Mouse (Mus musculus): ENCODE results near the gene Adamts18.

DNA sequence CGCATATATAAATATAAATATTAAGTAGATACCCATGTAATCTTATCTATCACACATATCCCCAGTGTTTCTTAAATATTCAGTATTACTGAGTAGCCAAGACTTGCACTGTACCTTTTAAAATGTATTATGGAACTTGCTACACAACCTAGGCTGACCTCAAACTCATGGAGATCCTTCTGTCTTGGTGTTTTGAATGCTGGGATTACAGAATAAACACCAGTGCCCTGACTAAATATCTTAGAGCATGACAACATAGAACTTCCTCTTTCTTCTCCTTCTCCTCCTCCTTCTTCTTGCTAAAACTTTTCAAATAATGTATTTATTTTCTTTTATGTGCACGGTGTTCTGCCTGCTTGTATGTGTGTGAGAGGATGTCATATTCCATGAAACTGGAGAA lies 95.4 kb downstream of the Adamts18 start:
- TF ChIP-seq GATA1 (IDR thresholded peaks at IDR 0.05; ENCODE audit: borderline replicate concordance, low read length) (no peak), FLI1 (IDR thresholded peaks at IDR 0.05; ENCODE audit: low read length) (no peak)
